Mouse (Mus musculus) adrenal gland, adult 8-10 months (tissue): ENCODE results near the gene Zfpm1. TPM values are rescaled to one million over a fixed set of nuclear protein-coding genes. Genes with fewer than 3 reads are reported as not detected.

Experiments used
- total RNA-seq, 4 experiments: library from RNA; stranded (reverse); gene quantifications; 2 replicates each; pipeline ENCODE4 v1.2.4; 2022

Zfpm1 gene
- total RNA-seq, 4 experiments from 2014 or later, result 17.3 to 35.3 (median 28.0) TPM

Other genes with a start within 250 kb of the Zfpm1 start
- gene Trhr2, start 78.6 kb downstream of the Zfpm1 start, total RNA-seq, result not detected
- 10 to 100 TPM; 38.4 to 55.0 (median 47.0) TPM for gene Zc3h18, start 94.5 kb downstream of the Zfpm1 start, total RNA-seq
- under 1 TPM in 1 of 4 experiments, not detected in 3; 0.43 TPM for gene Il17c, start 139.9 kb downstream of the Zfpm1 start, total RNA-seq
- gene Cyba, start 150.8 kb downstream of the Zfpm1 start, total RNA-seq, result 10 to 100 TPM; 34.3 to 52.7 (median 43.6) TPM
- 10 to 100 TPM; 16.7 to 33.1 (median 22.0) TPM for gene Mvd, start 161.3 kb downstream of the Zfpm1 start, total RNA-seq
- gene Snai3, start 178.6 kb downstream of the Zfpm1 start, total RNA-seq, result not detected
- 10 to 100 TPM; 46.3 to 68.8 (median 57.7) TPM for gene Rnf166, start 193.9 kb downstream of the Zfpm1 start, total RNA-seq
- gene Ctu2, start 194.0 kb downstream of the Zfpm1 start, total RNA-seq, result 10 to 100 TPM; 25.8 to 28.5 (median 26.2) TPM